Mouse (Mus musculus): ENCODE results near the gene Dnajc4. TPM values are rescaled to one million over a fixed set of nuclear protein-coding genes. Genes with fewer than 3 reads are reported as not detected.

Dnajc4 gene
- polyA plus RNA-seq, 1 experiment from 2014 or later = 11.8 TPM

DNA sequence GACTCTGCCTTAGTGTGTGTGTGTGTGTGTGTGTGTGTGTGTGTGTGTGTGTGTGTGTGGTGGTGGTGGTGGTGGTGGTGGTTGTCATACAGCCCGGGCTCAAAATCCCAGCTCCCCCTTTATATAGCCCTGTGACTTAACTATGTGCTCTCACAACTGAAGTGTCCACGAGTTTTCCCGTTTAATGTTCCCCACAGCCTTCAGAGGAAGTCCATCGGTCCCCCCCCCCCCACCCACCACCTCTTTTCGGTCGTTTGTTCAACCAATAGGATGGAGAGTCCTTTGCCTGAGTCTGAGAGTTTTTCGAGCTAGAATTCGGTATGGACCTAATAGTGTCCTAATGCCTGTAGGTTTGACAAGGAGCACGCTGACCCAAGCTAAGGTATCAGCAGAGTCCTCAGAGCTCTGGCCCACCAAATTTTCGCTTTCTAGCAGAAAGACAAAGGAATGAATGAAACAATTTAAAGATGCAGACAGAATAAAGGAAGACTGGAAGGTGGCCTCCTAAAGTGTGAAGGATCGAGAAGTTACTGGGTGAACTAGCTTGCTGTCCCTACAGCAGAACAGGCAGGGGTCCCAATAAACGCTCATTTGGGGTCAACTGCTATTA is 18.7 kb downstream of the Dnajc4 start:
- peak overlapping the region; percentile 74 for H3K4me3 ChIP-seq (replicated peaks)
- peak overlapping the region; percentile 82 for H3K4me2 ChIP-seq
- H3K27me3 ChIP-seq = 0 out of 2 replicates have a peak, but pooled peaks cover 6% of the 10 kb centered on the region
- peaks cover 23% of the 10 kb centered on the region for H3K36me3 ChIP-seq
- H3K9me3 ChIP-seq (replicated peaks) = no peaks in the 10 kb centered on the region
- WGBS (ENCODE audit: insufficient replicate concordance) = 29% methylated on average over 12 of the region's 12 CpGs
- peaks cover 90% of the 10 kb centered on the region for H3K4me1 ChIP-seq (replicated peaks)
- DNase-seq = no peak
- peak overlapping the region; percentile 61 for H3K9ac ChIP-seq
- peak overlapping the region; percentile 63 for H3K27ac ChIP-seq
- no peak for ATAC-seq (ENCODE audit: low read depth)

DNA sequence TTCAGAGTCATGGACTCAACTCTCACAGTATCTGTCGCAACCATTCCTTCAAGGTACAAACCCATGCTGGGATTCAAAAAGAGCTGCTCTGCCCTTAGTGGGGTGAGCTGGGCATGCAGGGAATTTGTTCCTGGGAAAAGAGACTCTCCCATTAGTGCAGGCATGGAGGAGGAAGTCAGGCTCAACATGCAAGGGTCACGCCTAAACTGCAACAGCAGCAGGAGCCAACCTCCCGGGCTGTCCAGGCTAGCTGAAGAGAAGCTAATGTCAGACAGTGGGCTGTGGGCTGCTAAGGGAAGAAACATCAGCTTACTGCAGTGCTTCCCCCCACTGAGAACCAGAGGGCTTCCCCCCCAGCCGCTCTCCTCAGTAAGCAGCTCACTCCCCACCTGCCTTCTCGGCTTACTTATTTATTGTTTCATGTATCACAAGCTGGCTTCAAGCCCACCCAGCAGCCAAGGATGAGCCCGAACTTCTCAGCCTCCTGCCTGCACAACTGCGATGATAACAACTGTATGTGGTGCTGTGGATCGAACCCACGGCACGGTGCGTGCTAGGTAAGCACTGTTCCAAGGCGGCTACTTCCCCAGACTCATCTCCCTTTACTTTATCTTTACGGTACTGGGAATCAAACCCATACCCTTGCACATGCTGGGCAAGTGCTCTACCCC is 20.0 kb downstream of the Dnajc4 start:
- DNase-seq (no peak), ATAC-seq (ENCODE audit: low read depth) (no peak)
- Histone ChIP-seq H3K27ac (0 out of 2 replicates have a peak overlapping the region, but pooled peaks have one; percentile 27), H3K4me3 (replicated peaks) (no peak overlapping the region), H3K36me3 (peaks cover 10% of the 10 kb centered on the region), H3K27me3 (peaks cover 7% of the 10 kb centered on the region; the same call in 1 of the 2 replicates), H3K4me2 (no peak overlapping the region), H3K9ac (no peak overlapping the region), H3K9me3 (replicated peaks) (no peaks in the 10 kb centered on the region), H3K4me1 (replicated peaks) (peaks cover 88% of the 10 kb centered on the region)
- 75% methylated on average over 13 of the region's 13 CpGs for WGBS (ENCODE audit: insufficient replicate concordance)

DNA sequence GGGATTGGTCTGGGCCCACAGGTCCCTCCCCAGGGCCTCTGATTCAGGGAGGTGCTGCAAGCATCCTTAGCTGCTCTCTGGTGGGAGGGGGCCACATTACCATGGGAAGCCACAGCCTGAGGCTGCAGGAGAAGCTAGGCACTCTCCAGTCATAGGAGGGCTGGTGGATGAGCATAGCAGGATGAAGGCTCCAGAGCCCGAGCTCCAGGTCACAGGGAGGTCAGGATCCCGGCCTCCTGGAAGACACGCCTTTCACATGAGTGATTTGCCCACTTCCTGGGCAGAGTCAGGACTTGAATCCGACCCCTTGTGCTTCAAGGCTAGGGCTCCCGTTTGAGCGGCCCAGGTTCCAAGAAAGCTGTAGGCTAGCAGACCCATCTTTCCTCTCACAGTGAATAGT is 20.7 kb downstream of the Dnajc4 start:
- H3K27ac ChIP-seq = peak overlapping the region; percentile 23; the same call in 1 of the 2 replicates
- peaks cover 4% of the 10 kb centered on the region; the same call in 1 of the 2 replicates for H3K36me3 ChIP-seq
- H3K4me3 ChIP-seq (replicated peaks) = no peak overlapping the region
- peaks cover 7% of the 10 kb centered on the region; the same call in 1 of the 2 replicates for H3K27me3 ChIP-seq
- H3K4me2 ChIP-seq = no peak overlapping the region
- no peak overlapping the region for H3K9ac ChIP-seq
- ATAC-seq (ENCODE audit: low read depth) = no peak
- peaks cover 87% of the 10 kb centered on the region for H3K4me1 ChIP-seq (replicated peaks)
- no peak for DNase-seq
- no peaks in the 10 kb centered on the region for H3K9me3 ChIP-seq (replicated peaks)
- WGBS (ENCODE audit: insufficient replicate concordance) = 55% methylated on average over 6 of the region's 6 CpGs

GRCm38 (mm10) chr19:6970460-6971085 is 21.8 kb downstream of the Dnajc4 start:
- Histone ChIP-seq H3K4me1 (replicated peaks) (peaks cover 77% of the 10 kb centered on the region), H3K4me2 (peak overlapping the region; percentile 95), H3K36me3 (peaks cover 5% of the 10 kb centered on the region; the same call in 1 of the 2 replicates), H3K4me3 (replicated peaks) (peak overlapping the region; percentile 71), H3K27me3 (peaks cover 7% of the 10 kb centered on the region; the same call in 1 of the 2 replicates), H3K27ac (peak overlapping the region; percentile 57), H3K9ac (peak overlapping the region; percentile 80), H3K9me3 (replicated peaks) (no peaks in the 10 kb centered on the region)
- WGBS (ENCODE audit: insufficient replicate concordance) = 22% methylated on average over 11 of the region's 11 CpGs
- no peak for ATAC-seq (ENCODE audit: low read depth)
- no peak for DNase-seq

- peak overlapping the region; percentile 80 for H3K9ac ChIP-seq
- peaks cover 13% of the 10 kb centered on the region; the same call in 1 of the 2 replicates for H3K36me3 ChIP-seq
- peak overlapping the region; percentile 95 for H3K4me2 ChIP-seq
- under 1% methylated on average over 55 of the region's 55 CpGs for WGBS (ENCODE audit: insufficient replicate concordance)
- H3K4me1 ChIP-seq (replicated peaks) = peaks cover 73% of the 10 kb centered on the region
- no peaks in the 10 kb centered on the region for H3K9me3 ChIP-seq (replicated peaks)
- peak overlapping the region; percentile 71 for H3K4me3 ChIP-seq (replicated peaks)
- peak overlapping the region; percentile 57; the same call in 1 of the 2 replicates for H3K27ac ChIP-seq
- DNase-seq (peak; percentile 67), ATAC-seq (ENCODE audit: low read depth) (peak; percentile 73)
- peaks cover 7% of the 10 kb centered on the region; the same call in 1 of the 2 replicates for H3K27me3 ChIP-seq
These were observed 22.5 kb downstream of the Dnajc4 start for GRCm38 (mm10) chr19:6969665-6970381.

GRCm38 (mm10) chr19:6969291-6969664 is 23.1 kb downstream of the Dnajc4 start:
- WGBS (ENCODE audit: insufficient replicate concordance) = 2% methylated on average over 20 of the region's 20 CpGs
- peaks cover 69% of the 10 kb centered on the region for H3K4me1 ChIP-seq (replicated peaks)
- no peak overlapping the region for H3K27ac ChIP-seq
- DNase-seq (no peak), ATAC-seq (ENCODE audit: low read depth) (no peak)
- H3K36me3 ChIP-seq = peaks cover 18% of the 10 kb centered on the region; the same call in 1 of the 2 replicates
- H3K27me3 ChIP-seq = peaks cover 7% of the 10 kb centered on the region; the same call in 1 of the 2 replicates
- H3K9me3 ChIP-seq (replicated peaks) = no peaks in the 10 kb centered on the region
- peak overlapping the region; percentile 95 for H3K4me2 ChIP-seq
- peak overlapping the region; percentile 80 for H3K9ac ChIP-seq
- peak overlapping the region; percentile 71 for H3K4me3 ChIP-seq (replicated peaks)

DNA sequence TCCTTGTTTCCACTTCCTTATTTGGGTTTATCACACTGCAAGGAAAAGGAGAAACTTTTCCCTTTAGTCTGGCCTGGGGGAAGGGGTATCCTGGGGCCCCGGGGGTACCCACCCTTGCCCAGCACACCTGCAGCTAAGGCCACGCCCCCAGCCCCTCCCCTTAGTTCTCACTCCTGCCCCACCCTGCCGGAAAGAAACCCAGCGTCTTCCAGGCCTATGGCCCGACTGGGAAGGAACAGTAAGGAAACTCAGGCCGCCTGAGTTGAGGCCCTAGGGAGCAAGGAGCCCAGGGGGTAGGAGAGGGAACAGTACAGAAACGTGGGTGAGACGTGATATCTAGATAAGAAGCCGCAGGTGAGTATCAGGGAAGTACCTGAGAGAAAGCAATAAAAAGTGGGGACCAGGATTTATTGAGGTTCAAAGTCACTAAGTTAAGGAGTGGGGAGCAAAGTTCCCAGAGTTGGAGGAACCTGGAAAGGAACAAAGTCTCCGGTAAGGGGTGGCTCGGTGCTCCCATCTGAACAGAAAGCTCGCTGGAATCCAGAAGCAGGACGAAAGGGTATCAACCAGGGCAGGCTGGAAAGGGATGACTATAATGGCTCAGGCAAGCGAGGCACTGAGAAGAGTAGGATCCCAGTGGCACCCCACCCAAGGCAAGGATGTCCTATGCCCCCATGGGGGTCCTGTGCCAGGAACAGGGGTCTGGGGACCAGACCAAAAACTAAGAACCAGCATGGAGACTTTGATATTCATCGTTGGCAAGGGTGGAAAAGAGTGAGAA is 23.7 kb downstream of the Dnajc4 start:
- WGBS (ENCODE audit: insufficient replicate concordance) = 11% methylated on average over 15 of the region's 15 CpGs
- DNase-seq (no peak), ATAC-seq (ENCODE audit: low read depth) (no peak)
- H3K27me3 ChIP-seq = peaks cover 7% of the 10 kb centered on the region; the same call in 1 of the 2 replicates
- no peaks in the 10 kb centered on the region for H3K9me3 ChIP-seq (replicated peaks)
- H3K4me2 ChIP-seq = peak overlapping the region; percentile 95
- H3K9ac ChIP-seq = peak overlapping the region; percentile 80
- H3K4me3 ChIP-seq (replicated peaks) = peak overlapping the region; percentile 71
- no peak overlapping the region for H3K27ac ChIP-seq
- H3K4me1 ChIP-seq (replicated peaks) = peaks cover 63% of the 10 kb centered on the region
- H3K36me3 ChIP-seq = peaks cover 21% of the 10 kb centered on the region; the same call in 1 of the 2 replicates

GRCm38 (mm10) chr19:6956461-6956860 is 35.9 kb downstream of the Dnajc4 start:
- no peak overlapping the region for H3K27ac ChIP-seq
- no peak overlapping the region for H3K4me3 ChIP-seq (replicated peaks)
- ATAC-seq (ENCODE audit: low read depth) = no peak
- DNase-seq = no peak
- no peaks in the 10 kb centered on the region for H3K27me3 ChIP-seq
- H3K36me3 ChIP-seq = peaks cover 45% of the 10 kb centered on the region
- WGBS (ENCODE audit: insufficient replicate concordance) = 82% methylated on average over 10 of the region's 10 CpGs
- peaks cover 20% of the 10 kb centered on the region for H3K4me1 ChIP-seq (replicated peaks)
- no peak overlapping the region for H3K9ac ChIP-seq
- H3K4me2 ChIP-seq = no peak overlapping the region
- H3K9me3 ChIP-seq (replicated peaks) = no peaks in the 10 kb centered on the region

DNA sequence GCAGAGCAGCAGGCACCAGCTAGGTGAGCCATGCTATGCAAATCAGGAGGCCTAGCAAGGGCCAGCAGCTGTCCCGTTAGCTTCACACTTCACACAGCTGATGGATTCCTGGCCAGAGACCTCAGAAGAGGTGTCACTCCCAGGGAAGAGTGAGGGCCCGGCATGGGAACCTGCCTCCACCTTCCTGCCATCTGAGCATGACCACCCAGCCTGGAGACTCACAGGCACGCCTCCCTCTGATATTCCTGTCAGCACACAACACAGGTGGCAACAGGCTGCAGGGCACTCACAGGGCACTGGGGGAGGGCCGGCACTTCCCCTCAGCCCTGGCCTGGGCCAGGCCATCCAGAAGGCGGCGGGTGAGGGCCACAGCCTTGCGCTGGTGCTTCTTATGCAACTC is 36.9 kb downstream of the Dnajc4 start:
- Histone ChIP-seq H3K9ac (no peak overlapping the region), H3K4me2 (no peak overlapping the region), H3K27ac (no peak overlapping the region), H3K4me1 (replicated peaks) (peaks cover 25% of the 10 kb centered on the region), H3K27me3 (no peaks in the 10 kb centered on the region), H3K9me3 (replicated peaks) (no peaks in the 10 kb centered on the region), H3K36me3 (peaks cover 39% of the 10 kb centered on the region), H3K4me3 (replicated peaks) (no peak overlapping the region)
- DNase-seq = no peak
- WGBS (ENCODE audit: insufficient replicate concordance) = 79% methylated on average over 7 of the region's 7 CpGs
- ATAC-seq (ENCODE audit: low read depth) = no peak

DNA sequence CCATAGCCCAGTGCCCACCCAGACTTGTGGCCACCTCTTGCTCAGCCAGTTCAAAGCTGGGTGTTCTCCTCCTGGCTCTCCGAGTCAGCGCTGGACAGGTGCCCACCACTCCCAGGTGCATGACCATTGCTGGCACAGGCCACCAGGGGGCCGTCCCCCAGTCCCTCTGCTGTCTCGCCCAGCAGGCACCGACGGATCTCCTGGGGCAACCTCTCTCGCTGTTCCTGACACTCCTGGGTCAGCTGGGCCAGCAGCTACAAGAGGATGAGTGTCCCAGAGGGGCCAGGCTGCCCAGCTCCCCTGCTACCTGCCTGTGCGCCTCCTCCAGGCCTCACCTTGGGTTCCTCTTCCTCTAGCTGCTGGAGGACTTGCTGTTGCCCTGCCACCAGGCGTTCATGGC is 38.3 kb downstream of the Dnajc4 start:
- peaks cover 29% of the 10 kb centered on the region for H3K36me3 ChIP-seq
- H3K27me3 ChIP-seq = no peaks in the 10 kb centered on the region
- H3K4me3 ChIP-seq (replicated peaks) = no peak overlapping the region
- H3K27ac ChIP-seq = no peak overlapping the region
- 75% methylated on average over 9 of the region's 9 CpGs for WGBS (ENCODE audit: insufficient replicate concordance)
- H3K4me2 ChIP-seq = no peak overlapping the region
- no peak for DNase-seq
- no peak overlapping the region for H3K9ac ChIP-seq
- peaks cover 39% of the 10 kb centered on the region for H3K4me1 ChIP-seq (replicated peaks)
- no peaks in the 10 kb centered on the region for H3K9me3 ChIP-seq (replicated peaks)
- no peak for ATAC-seq (ENCODE audit: low read depth)
